Mouse (Mus musculus) left cerebral cortex, adult 11 months (tissue): ENCODE results near the gene Phf7.

Experiments
- DNase-seq: peaks from one replicate; pipeline ENCODE4 v3.0.0; 2022; ENCODE audit warnings: low spot score

Phf7 gene

GRCm38 (mm10) chr14:31197547-31198516 lies 53.3 kb downstream of the Phf7 start:
- no peak for DNase-seq

- DNase-seq = no peak
Observed at GRCm38 (mm10) chr14:31195968-31196367, 55.1 kb downstream of the Phf7 start.

- DNase-seq = no peak
Observed at GRCm38 (mm10) chr14:31195521-31195920, 55.6 kb downstream of the Phf7 start.

GRCm38 (mm10) chr14:31194891-31195513 lies 56.1 kb downstream of the Phf7 start:
- DNase-seq = no peak

- DNase-seq = no peak
Observed at GRCm38 (mm10) chr14:31194441-31194840, 56.7 kb downstream of the Phf7 start.

- no peak for DNase-seq
Observed at GRCm38 (mm10) chr14:31193791-31194190, 57.3 kb downstream of the Phf7 start.

- DNase-seq = no peak
Observed at GRCm38 (mm10) chr14:31191936-31192335, 59.2 kb downstream of the Phf7 start.

GRCm38 (mm10) chr14:31189348-31189747 lies 61.8 kb downstream of the Phf7 start:
- no peak for DNase-seq

- no peak for DNase-seq
Observed at GRCm38 (mm10) chr14:31188771-31189181, 62.3 kb downstream of the Phf7 start.
